Comparison of ENCODE assay signal across 9 mouse cellular contexts in the genomic region with DNA sequence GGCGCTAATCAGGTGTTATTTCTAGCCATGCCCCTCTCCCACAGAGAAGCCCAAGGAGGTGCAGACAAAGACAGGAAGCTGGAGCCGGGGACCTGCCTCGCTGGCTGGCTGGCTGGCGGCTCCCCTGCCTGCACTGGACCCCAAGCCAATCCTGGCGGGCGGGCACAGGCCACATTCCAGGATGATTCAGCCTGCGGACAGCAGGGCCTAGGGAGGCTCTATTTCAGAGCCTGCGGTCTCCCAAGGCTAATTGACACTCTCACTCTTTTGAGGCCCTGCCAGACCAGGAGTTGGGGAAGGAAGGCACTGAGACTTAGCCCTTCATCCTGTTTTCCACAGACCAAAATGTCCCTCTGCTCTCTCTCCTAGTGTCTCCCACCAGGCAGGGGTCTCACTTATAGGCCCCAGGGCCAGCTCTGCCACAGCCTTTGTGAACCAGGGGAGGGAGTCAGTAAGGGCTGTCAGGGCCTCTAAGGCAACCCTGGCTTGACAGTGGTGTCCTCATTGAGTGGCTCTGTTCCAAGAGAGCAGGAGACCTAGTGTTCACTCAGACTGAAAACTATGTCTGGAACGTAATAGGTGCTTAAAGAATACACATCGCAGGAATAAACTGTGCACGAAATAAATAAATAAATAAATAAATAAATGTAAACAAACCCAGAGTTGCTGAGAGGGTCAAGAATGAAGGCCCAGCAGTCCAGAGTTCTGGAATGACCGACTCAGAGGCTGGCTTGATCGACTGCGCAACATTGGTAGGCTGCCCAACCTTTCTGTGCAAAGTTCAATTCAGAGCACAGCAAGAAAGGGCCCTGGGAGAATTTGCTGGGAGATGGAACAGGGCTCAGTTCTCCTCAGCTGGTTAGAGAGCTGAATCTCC. TPM values are rescaled to one million over a fixed set of nuclear protein-coding genes. Genes with fewer than 3 reads are reported as not detected.
DNase-seq lines count a peak whose midpoint lies in the region; ATAC-seq and TF ChIP-seq lines count a peak whose summit lies in the region.
"Had no signal": no experiment of that assay in that cellular context is flagged by ENCODE, and none has a peak within 500 bp of the region (broad histone marks: within the 10 kb centered on the region; RNA-seq: fewer than 3 reads in every experiment).

No protein-coding gene starts in this region.

- peaks cover 30% of the 10 kb centered on the region for H3K4me1 ChIP-seq in kidney, embryonic 15.5 days
- H3K4me1 ChIP-seq in hindbrain, postnatal 0 days (ENCODE audit: insufficient read depth, low read length), result no peaks in the 10 kb centered on the region
- H3K4me1 ChIP-seq: hindbrain, embryonic 15.5 days had no signal

- H3K27me3 ChIP-seq in kidney, embryonic 15.5 days, result peaks cover 3% of the 10 kb centered on the region; the same call in 1 of the 2 replicates
- no peaks in the 10 kb centered on the region for H3K27me3 ChIP-seq in hindbrain, postnatal 0 days (ENCODE audit: insufficient read depth, low read length)
- H3K27me3 ChIP-seq: hindbrain, embryonic 15.5 days had no signal

- 52% methylated on average over 14 of the region's 14 CpGs for WGBS in kidney, embryonic 15.5 days
- 60% methylated on average over 14 of the region's 14 CpGs for WGBS in hindbrain, postnatal 0 days

- H3K36me3 ChIP-seq in kidney, embryonic 15.5 days, result no peaks in the 10 kb centered on the region
- no peaks in the 10 kb centered on the region for H3K36me3 ChIP-seq in hindbrain, postnatal 0 days (ENCODE audit: insufficient read depth, low read length)
- H3K36me3 ChIP-seq: hindbrain, embryonic 15.5 days had no signal

- H3K4me3 ChIP-seq in kidney, embryonic 15.5 days (replicated peaks), result no peak overlapping the region
- H3K4me3 ChIP-seq in hindbrain, postnatal 0 days (ENCODE audit: low read length), result no peak overlapping the region
- H3K4me3 ChIP-seq: hindbrain, embryonic 15.5 days had no signal

- H3K27ac ChIP-seq in kidney, embryonic 15.5 days, result no peak overlapping the region
- H3K27ac ChIP-seq in hindbrain, postnatal 0 days, result no peak overlapping the region
- H3K27ac ChIP-seq: hindbrain, embryonic 15.5 days had no signal

- intact Hi-C loops in gastrocnemius, postnatal 36 days (cut with DNase I), result no loop called here

- H3K9me3 ChIP-seq in kidney, embryonic 15.5 days (replicated peaks), result no peaks in the 10 kb centered on the region; the same call in 1 of the 2 replicates
- no peaks in the 10 kb centered on the region for H3K9me3 ChIP-seq in hindbrain, postnatal 0 days (ENCODE audit: low read length)
- H3K9me3 ChIP-seq: hindbrain, embryonic 15.5 days had no signal

- no peak overlapping the region for H3K9ac ChIP-seq in kidney, embryonic 15.5 days
- no peak overlapping the region; the same call in 1 of the 2 replicates for H3K9ac ChIP-seq in hindbrain, postnatal 0 days (replicated peaks; ENCODE audit: low read length)
- H3K9ac ChIP-seq: hindbrain, embryonic 15.5 days had no signal

- no peak for TF ChIP-seq CTCF in hindbrain, postnatal 0 days (IDR thresholded peaks at IDR 0.05; ENCODE audit: low read depth)

- no peak overlapping the region for H3K4me2 ChIP-seq in kidney, embryonic 15.5 days
- no peak overlapping the region for H3K4me2 ChIP-seq in hindbrain, postnatal 0 days (ENCODE audit: low read depth, low read length)
- H3K4me2 ChIP-seq: hindbrain, embryonic 15.5 days had no signal

- peak; percentile 70 for DNase-seq in kidney, adult 11 months
- peak; percentile 84 for DNase-seq in adrenal gland, postnatal 25 days
- DNase-seq in gastrocnemius, postnatal 36 days, result peak; percentile 64 to 66
- DNase-seq in kidney, postnatal 36 days, result peak; percentile 76 to 80
- DNase-seq in left cerebral cortex, adult 18-20 months (ENCODE audit: low spot score in 2 of 2), result no peak
- DNase-seq in hindbrain, postnatal 0 days (ENCODE audit: low spot score), result no peak

- no peak for ATAC-seq in kidney, embryonic 15.5 days (replicated peaks; ENCODE audit: low FRiP score)
- ATAC-seq in megakaryocyte, adult 5-6 weeks (ENCODE audit: poor library complexity, severe bottlenecking), result no peak
- ATAC-seq in hindbrain, postnatal 0 days, result no peak

RNA-seq across cellular contexts. Expression of gene Ptgis, which starts 8.0 kb away (rescaled TPM):
- polyA plus RNA-seq in kidney, embryonic 15.5 days (2015; fragmentation: Nextera tagmentation; extraction: Ambion mirVana), result 18.7 and 21.1 TPM in 2 replicates
- total RNA-seq in adrenal gland, postnatal 25 days (2021), result 17.7 and 24.9 TPM in 2 replicates
- total RNA-seq in gastrocnemius, postnatal 36 days (2021), result 1 to 10 TPM; 3.4 to 3.7 TPM
- not detected in 2 replicates for total RNA-seq in megakaryocyte, adult 5-6 weeks (2015)
- not detected in 2 replicates for total RNA-seq in megakaryocyte, adult 5-6 weeks (2017)
- 1 to 10 TPM; 1.5 to 2.4 TPM for total RNA-seq in left cerebral cortex, adult 18-20 months (2021)
- 3.2 and 7.7 TPM in 2 replicates for total RNA-seq in hindbrain, postnatal 0 days (2014; rRNA removed)
- polyA plus RNA-seq in hindbrain, postnatal 0 days (2015; fragmentation: Nextera tagmentation; extraction: Ambion mirVana), result 4.1 and 4.4 TPM in 2 replicates

RNA-seq across cellular contexts. Expression of gene Kcnb1, which starts 42.4 kb away (rescaled TPM):
- polyA plus RNA-seq in kidney, embryonic 15.5 days (2015; fragmentation: Nextera tagmentation; extraction: Ambion mirVana), result 0.95 and 1.9 TPM in 2 replicates
- 10.8 and 14.5 TPM in 2 replicates for total RNA-seq in adrenal gland, postnatal 25 days (2021)
- 10 to 100 TPM; 23.3 to 28.2 TPM for total RNA-seq in gastrocnemius, postnatal 36 days (2021)
- 0.07 and 1.6 TPM in 2 replicates for total RNA-seq in megakaryocyte, adult 5-6 weeks (2015)
- 0.07 and 0.49 TPM in 2 replicates for total RNA-seq in megakaryocyte, adult 5-6 weeks (2017)
- 100 to 1,000 TPM; 197 to 205 TPM for total RNA-seq in left cerebral cortex, adult 18-20 months (2021)
- total RNA-seq in hindbrain, postnatal 0 days (2014; rRNA removed), result 21.5 and 33.6 TPM in 2 replicates
- 4.0 and 5.1 TPM in 2 replicates for polyA plus RNA-seq in hindbrain, postnatal 0 days (2015; fragmentation: Nextera tagmentation; extraction: Ambion mirVana)

Comparison
In these comparisons a context has a peak if more than half of its experiments do, and no peak if none do; other contexts are left out.
1. DNase-seq: peak in kidney, adult 11 months (single experiment), adrenal gland, postnatal 25 days (single experiment), gastrocnemius, postnatal 36 days (2 of 2) and kidney, postnatal 36 days (2 of 2); none in left cerebral cortex, adult 18-20 months (0 of 2) and hindbrain, postnatal 0 days (single experiment).